ENCODE assay signal across 11 mouse cellular contexts in the genomic region with DNA sequence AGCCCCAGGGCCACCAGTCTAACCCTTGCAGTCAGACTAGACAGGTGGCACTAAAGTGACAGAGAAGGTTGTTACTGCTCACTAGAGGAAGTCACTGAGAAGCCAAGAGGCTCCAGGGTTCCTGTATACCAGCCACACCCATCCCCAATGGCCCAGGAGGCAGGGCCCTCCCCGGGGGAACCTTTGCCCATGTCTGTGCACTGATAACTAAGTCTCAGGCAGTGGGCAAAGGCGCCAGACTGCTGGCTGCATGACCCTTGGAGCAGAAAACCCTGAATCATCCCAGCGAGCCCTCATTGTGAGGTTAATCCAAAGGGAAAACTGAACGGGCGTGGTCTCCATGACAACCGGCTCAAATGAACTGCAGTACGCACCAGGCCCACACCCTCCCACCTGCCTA.
DNase-seq lines count a peak whose midpoint lies in the region; ATAC-seq and TF ChIP-seq lines count a peak whose summit lies in the region.
"Had no signal": no experiment of that assay in that cellular context is flagged by ENCODE, and none has a peak within 500 bp of the region (broad histone marks: within the 10 kb centered on the region; RNA-seq: fewer than 3 reads in every experiment).

No protein-coding gene starts in this region.

- H3K27me3 ChIP-seq in intestine, postnatal 0 days (replicated peaks; ENCODE audit: control insufficient read depth, insufficient read depth, low read length) = no peaks in the 10 kb centered on the region
- no peaks in the 10 kb centered on the region for H3K27me3 ChIP-seq in liver, embryonic 11.5 days (replicated peaks; ENCODE audit: control insufficient read depth, insufficient read depth, low read length)
- H3K27me3 ChIP-seq in stomach, embryonic 15.5 days (replicated peaks) = no peaks in the 10 kb centered on the region
- H3K27me3 ChIP-seq in midbrain, embryonic 16.5 days (ENCODE audit: control insufficient read depth, insufficient read depth, low read depth, low read length) = no peaks in the 10 kb centered on the region
- H3K27me3 ChIP-seq: heart, embryonic 13.5 days had no signal

- peaks cover 29% of the 10 kb centered on the region; the same call in 1 of the 2 replicates for H3K4me1 ChIP-seq in intestine, postnatal 0 days (replicated peaks; ENCODE audit: control insufficient read depth, insufficient read depth, low read length)
- H3K4me1 ChIP-seq in liver, embryonic 11.5 days (replicated peaks; ENCODE audit: control insufficient read depth, insufficient read depth, low read length) = peaks cover 6% of the 10 kb centered on the region
- H3K4me1 ChIP-seq in stomach, embryonic 15.5 days = peaks cover 10% of the 10 kb centered on the region
- peaks cover 7% of the 10 kb centered on the region; the same call in 1 of the 2 replicates for H3K4me1 ChIP-seq in midbrain, embryonic 16.5 days (ENCODE audit: control insufficient read depth, insufficient read depth, low read length)

- no peak overlapping the region for H3K9ac ChIP-seq in intestine, postnatal 0 days (ENCODE audit: low read depth, low read length)
- H3K9ac ChIP-seq in liver, embryonic 11.5 days (ENCODE audit: low read depth, low read length) = no peak overlapping the region
- no peak overlapping the region for H3K9ac ChIP-seq in stomach, embryonic 15.5 days
- H3K9ac ChIP-seq in midbrain, embryonic 16.5 days (ENCODE audit: low read depth, low read length) = no peak overlapping the region
- H3K9ac ChIP-seq: heart, embryonic 13.5 days had no signal

- 0 out of 2 replicates have a peak overlapping the region, but pooled peaks have one; percentile 17 for H3K4me2 ChIP-seq in intestine, postnatal 0 days (replicated peaks; ENCODE audit: low read depth)
- H3K4me2 ChIP-seq in liver, embryonic 11.5 days = no peak overlapping the region
- H3K4me2 ChIP-seq in stomach, embryonic 15.5 days = no peak overlapping the region
- H3K4me2 ChIP-seq in midbrain, embryonic 16.5 days (ENCODE audit: low read length) = no peak overlapping the region
- H3K4me2 ChIP-seq: heart, embryonic 13.5 days had no signal

- H3K36me3 ChIP-seq in intestine, postnatal 0 days (ENCODE audit: control insufficient read depth, insufficient read depth) = peaks cover 14% of the 10 kb centered on the region; the same call in 1 of the 2 replicates
- no peaks in the 10 kb centered on the region for H3K36me3 ChIP-seq in liver, embryonic 11.5 days (ENCODE audit: control insufficient read depth, insufficient read depth, low read length)
- no peaks in the 10 kb centered on the region for H3K36me3 ChIP-seq in stomach, embryonic 15.5 days
- peaks cover 6% of the 10 kb centered on the region; the same call in 1 of the 2 replicates for H3K36me3 ChIP-seq in midbrain, embryonic 16.5 days (ENCODE audit: control insufficient read depth, insufficient read depth, low read length)
- H3K36me3 ChIP-seq: heart, embryonic 13.5 days; midbrain, embryonic 10.5 days had no signal

- WGBS in intestine, postnatal 0 days = 32% methylated on average over 7 of the region's 7 CpGs
- WGBS in liver, embryonic 11.5 days = 56% methylated on average over 7 of the region's 7 CpGs
- 67% methylated on average over 7 of the region's 7 CpGs for WGBS in stomach, embryonic 15.5 days
- 38% methylated on average over 7 of the region's 7 CpGs for WGBS in midbrain, embryonic 16.5 days

- peak; percentile 27 for DNase-seq in embryo, embryonic 10 days (ENCODE audit: low spot score)
- no peak for DNase-seq in embryo, embryonic 10.5 days (ENCODE audit: low spot score)
- DNase-seq in liver, embryonic 11.5 days (ENCODE audit: low spot score) = no peak
- no peak for DNase-seq in yolk sac, embryonic 10.5 days (ENCODE audit: low spot score)
- no peak for DNase-seq in ovary, postnatal 14 days (ENCODE audit: low spot score)

- peak; percentile 88 for ATAC-seq in intestine, postnatal 0 days
- peak; percentile 73 for ATAC-seq in liver, embryonic 11.5 days (replicated peaks; ENCODE audit: low FRiP score)
- peak; percentile 66; the same call in 1 of the 2 replicates for ATAC-seq in stomach, embryonic 15.5 days (ENCODE audit: insufficient read depth, low FRiP score, low read depth)
- ATAC-seq in midbrain, embryonic 16.5 days = no peak
- ATAC-seq: hindbrain, postnatal 0 days had no signal

- peak; percentile 55 for TF ChIP-seq CTCF in intestine, postnatal 0 days (IDR thresholded peaks at IDR 0.05; ENCODE audit: low read depth)

- H3K4me3 ChIP-seq in intestine, postnatal 0 days (ENCODE audit: low read depth, low read length) = no peak overlapping the region
- H3K4me3 ChIP-seq in liver, embryonic 11.5 days (ENCODE audit: low read depth, low read length) = no peak overlapping the region
- no peak overlapping the region for H3K4me3 ChIP-seq in stomach, embryonic 15.5 days (replicated peaks)
- no peak overlapping the region for H3K4me3 ChIP-seq in midbrain, embryonic 16.5 days (ENCODE audit: low read depth, low read length)
- H3K4me3 ChIP-seq: heart, embryonic 13.5 days; midbrain, embryonic 10.5 days had no signal

- H3K9me3 ChIP-seq in intestine, postnatal 0 days (ENCODE audit: control insufficient read depth) = no peaks in the 10 kb centered on the region
- no peaks in the 10 kb centered on the region for H3K9me3 ChIP-seq in liver, embryonic 11.5 days (ENCODE audit: control insufficient read depth, low read length)
- no peaks in the 10 kb centered on the region for H3K9me3 ChIP-seq in stomach, embryonic 15.5 days
- no peaks in the 10 kb centered on the region for H3K9me3 ChIP-seq in midbrain, embryonic 16.5 days (replicated peaks; ENCODE audit: control insufficient read depth, low read length, poor library complexity, severe bottlenecking)
- H3K9me3 ChIP-seq: heart, embryonic 13.5 days; midbrain, embryonic 10.5 days had no signal

- peak overlapping the region; percentile 92 for H3K27ac ChIP-seq in intestine, postnatal 0 days (ENCODE audit: low read depth, low read length)
- H3K27ac ChIP-seq in liver, embryonic 11.5 days (ENCODE audit: low read depth, low read length) = no peak overlapping the region
- no peak overlapping the region for H3K27ac ChIP-seq in stomach, embryonic 15.5 days
- H3K27ac ChIP-seq in midbrain, embryonic 16.5 days (ENCODE audit: low read length) = no peak overlapping the region
- H3K27ac ChIP-seq: heart, embryonic 13.5 days; hindbrain, postnatal 0 days; midbrain, embryonic 10.5 days had no signal
